Mouse (Mus musculus) forebrain, postnatal 0 days (tissue): Measurements from ENCODE around the gene Srcin1. TPM values are rescaled to one million over a fixed set of nuclear protein-coding genes. Genes with fewer than 3 reads are reported as not detected.
A peak's percentile ranks its signal among the peaks of the same experiment; 100 is the strongest.

ENCODE experiments used
- ATAC-seq: fragments of 200-750 bp; cut with Nextera tagmentation; 2 replicates; pipeline ENCODE4 v1.8.0; 2017; ENCODE audit warnings: mild to moderate bottlenecking, moderate library complexity
- DNase-seq: peaks from one replicate; pipeline ENCODE4 v3.0.0-alpha.2; 2015
- H3K27ac ChIP-seq: fragments of 300-500 bp; sonication (generic); 2 replicates; pipeline ENCODE4 v1.5.1; 2014; ENCODE audit warnings: low read depth, mild to moderate bottlenecking, antibody characterized with exemption, low read length, moderate library complexity, mixed read lengths
- H3K27me3 ChIP-seq: fragments of 300-500 bp; sonication (generic); 2 replicates; pipeline ENCODE4 v1.6.1; 2014; ENCODE audit warnings: mild to moderate bottlenecking, low read length, mixed read lengths; ENCODE audit not compliant: insufficient read depth
- H3K36me3 ChIP-seq: fragments of 300-500 bp; sonication (generic); 2 replicates; pipeline ENCODE4 v1.6.1; 2014; ENCODE audit warnings: mild to moderate bottlenecking, moderate library complexity; ENCODE audit not compliant: insufficient read depth
- H3K4me1 ChIP-seq: fragments of 300-500 bp; sonication (generic); 2 replicates; pipeline ENCODE4 v1.6.1; 2014; ENCODE audit warnings: antibody characterized with exemption; ENCODE audit not compliant: insufficient read depth
- H3K4me2 ChIP-seq: fragments of 300-500 bp; sonication (generic); 2 replicates; pipeline ENCODE4 v1.6.1; 2014; ENCODE audit warnings: low read depth, mild to moderate bottlenecking, moderate library complexity
- H3K4me3 ChIP-seq: fragments of 300-500 bp; sonication (generic); 2 replicates; pipeline ENCODE4 v1.5.1; 2014; ENCODE audit warnings: low read depth, low read length, mixed read lengths
- H3K9ac ChIP-seq: fragments of 300-500 bp; sonication (generic); 2 replicates; pipeline ENCODE4 v1.6.1; 2014; ENCODE audit warnings: mild to moderate bottlenecking
- H3K9me3 ChIP-seq: fragments of 300-500 bp; sonication (generic); 2 replicates; pipeline ENCODE4 v1.6.1; 2016; ENCODE audit warnings: low read length
- CTCF ChIP-seq: sonication (generic); IDR thresholded peaks from 2 replicates; pipeline ENCODE4 v1.5.1; 2016; ENCODE audit warnings: antibody characterized with exemption, control low read depth, low read depth
- WGBS: fragments of 180-500 bp; shearing (Covaris S2); extraction: QIAGEN DNeasy Blood & Tissue Kit; methylation state at CpG from one replicate; pipeline ENCODE4 v1.1.7; 2014; 5-methylcytosine and 5-hydroxymethylcytosine counted together
- polyA plus RNA-seq: library from polyadenylated mRNA; unstranded; fragments of >200 nt; fragmentation: Nextera tagmentation; extraction: Ambion mirVana; gene quantifications from 2 replicates; pipeline ENCODE4 v1.2.1, GENCODE M21; 2015
- total RNA-seq: library from RNA; depleted of rRNA; stranded (reverse); fragments of >200 nt; gene quantifications from 2 replicates; pipeline ENCODE4 v1.2.3, GENCODE M21; 2014

Srcin1 gene
- total and polyA plus RNA-seq, 2 experiments from 2014 or later, result 12.0 to 70.7 TPM

DNA sequence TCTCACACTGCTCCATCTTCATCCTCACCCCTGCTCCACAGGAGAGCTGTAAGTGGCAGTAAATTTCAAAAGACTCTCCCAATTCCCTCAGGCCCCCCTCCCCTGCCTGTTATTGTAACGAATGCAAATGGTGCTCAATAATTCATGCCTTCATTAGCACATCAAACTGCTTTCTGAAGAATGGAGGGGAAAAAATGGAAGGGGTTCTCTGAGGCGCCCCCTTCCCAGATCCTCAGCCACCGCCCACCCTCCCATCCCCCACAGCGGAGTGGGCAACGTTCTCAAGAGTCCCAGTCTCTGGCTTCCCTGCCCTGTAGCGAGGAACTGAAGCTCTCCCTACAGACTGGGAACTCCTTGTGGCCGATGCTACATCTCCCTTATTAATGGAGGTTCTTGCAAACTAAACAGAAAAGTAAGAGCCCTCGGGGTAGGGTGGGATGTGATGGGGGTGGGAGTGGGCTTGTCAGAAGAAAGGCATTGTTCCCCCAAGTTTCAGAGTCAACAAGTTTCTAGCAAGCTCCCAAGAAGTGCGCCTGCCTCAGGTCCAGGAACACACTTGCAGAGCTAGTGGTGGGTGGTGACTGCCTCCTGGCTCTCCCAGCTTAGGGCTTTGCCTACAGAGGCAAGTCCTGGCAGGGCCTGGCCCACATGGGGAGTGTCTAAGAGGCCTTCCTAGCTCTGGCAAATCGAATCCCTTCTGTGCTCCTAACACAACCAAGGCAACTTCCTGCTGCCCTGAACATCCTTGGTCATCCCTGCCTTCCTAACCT is 3.3 kb upstream of the Srcin1 start:
- Histone ChIP-seq H3K4me2 (no peak overlapping the region), H3K4me3 (no peak overlapping the region), H3K27me3 (no peaks in the 10 kb centered on the region), H3K36me3 (no peaks in the 10 kb centered on the region), H3K9me3 (no peaks in the 10 kb centered on the region), H3K9ac (no peak overlapping the region), H3K4me1 (no peaks in the 10 kb centered on the region), H3K27ac (no peak overlapping the region)
- ATAC-seq (no peak), DNase-seq (no peak)
- no peak for TF ChIP-seq CTCF
- WGBS, result 11% methylated on average over 10 of the region's 10 CpGs

- Histone ChIP-seq H3K9ac (no peak overlapping the region), H3K27me3 (no peaks in the 10 kb centered on the region), H3K4me1 (no peaks in the 10 kb centered on the region), H3K36me3 (no peaks in the 10 kb centered on the region), H3K27ac (no peak overlapping the region), H3K9me3 (no peaks in the 10 kb centered on the region), H3K4me2 (no peak overlapping the region), H3K4me3 (no peak overlapping the region)
- WGBS, result 45% methylated on average over 2 of the region's 2 CpGs
- DNase-seq (no peak), ATAC-seq (no peak)
- TF ChIP-seq CTCF, result no peak
Observed at GRCm38 (mm10) chr11:97578286-97578685, 2.3 kb upstream of the Srcin1 start.

DNA sequence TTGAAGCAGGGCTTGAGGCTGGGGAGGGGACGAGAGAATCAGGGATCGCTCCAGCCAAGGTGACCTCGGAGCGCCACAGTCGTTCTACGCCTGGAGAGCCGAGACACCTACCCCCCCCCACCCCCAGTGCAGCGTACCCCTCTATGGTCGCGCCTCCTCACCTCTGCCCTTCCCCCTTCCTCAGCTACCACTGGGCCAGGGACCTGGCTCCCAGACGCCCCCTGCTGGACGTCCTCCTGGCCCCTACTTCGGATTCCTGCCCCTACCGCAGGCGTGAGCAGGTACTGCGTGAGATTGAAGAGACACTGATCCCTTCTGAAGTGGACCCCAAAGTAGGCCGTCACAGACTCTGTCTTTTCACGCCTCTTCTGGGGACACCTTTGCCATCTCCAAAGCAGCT is 348 bp downstream of the Srcin1 start:
- H3K4me1 ChIP-seq, result peaks cover 24% of the 10 kb centered on the region

GRCm38 (mm10) chr11:97575075-97575474 is 911 bp downstream of the Srcin1 start:
- H3K9ac ChIP-seq, result peak overlapping the region; percentile 95

More for the DNA sequence above, 348 bp downstream of the Srcin1 start:
- Histone ChIP-seq H3K9me3 (no peaks in the 10 kb centered on the region), H3K4me2 (peak overlapping the region; percentile 91), H3K27ac (peak overlapping the region; percentile 97), H3K4me3 (peak overlapping the region; percentile 77), H3K9ac (peak overlapping the region; percentile 95), H3K27me3 (no peaks in the 10 kb centered on the region), H3K36me3 (no peaks in the 10 kb centered on the region)
- peak; percentile 99 for TF ChIP-seq CTCF
- peak; percentile 72 for ATAC-seq
- under 1% methylated on average over 18 of the region's 18 CpGs for WGBS
- DNase-seq, result peak; percentile 90

DNA sequence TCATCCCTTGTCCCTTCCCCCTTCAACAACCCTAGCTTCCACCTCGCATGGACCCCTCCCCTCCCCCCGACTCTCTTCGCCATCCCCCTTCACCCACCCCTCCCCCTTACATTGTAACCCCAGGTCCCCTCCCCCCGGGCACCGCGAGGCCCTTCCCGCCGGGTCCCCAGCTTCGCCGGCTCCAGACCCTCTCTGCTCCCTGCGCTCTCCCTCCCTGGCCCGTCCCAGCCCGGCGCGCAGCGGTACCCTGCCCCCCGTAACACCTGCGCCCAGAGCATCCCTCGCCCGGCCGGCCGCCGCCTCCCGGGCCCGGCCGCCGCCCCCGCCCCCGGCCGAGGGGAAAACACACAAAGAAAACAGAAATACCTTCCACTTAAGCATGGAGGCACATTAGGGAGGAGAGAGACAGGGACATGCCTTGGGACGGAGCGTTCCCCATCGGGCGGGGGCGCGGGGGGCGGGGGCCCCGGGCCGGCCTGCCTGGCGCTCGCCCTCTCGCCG is 1.4 kb downstream of the Srcin1 start:
- no peak for TF ChIP-seq CTCF
- Histone ChIP-seq H3K36me3 (no peaks in the 10 kb centered on the region), H3K9ac (peak overlapping the region; percentile 95), H3K27me3 (no peaks in the 10 kb centered on the region), H3K9me3 (no peaks in the 10 kb centered on the region), H3K4me2 (peak overlapping the region; percentile 91), H3K4me3 (peak overlapping the region; percentile 77), H3K27ac (peak overlapping the region; percentile 97), H3K4me1 (peaks cover 30% of the 10 kb centered on the region)
- WGBS, result 6% methylated on average over 37 of the region's 43 CpGs
- ATAC-seq (peak; percentile 12), DNase-seq (no peak)

More at GRCm38 (mm10) chr11:97575075-97575474, 911 bp downstream of the Srcin1 start:
- Histone ChIP-seq H3K9me3 (no peaks in the 10 kb centered on the region), H3K27ac (peak overlapping the region; percentile 97), H3K4me2 (peak overlapping the region; percentile 91), H3K4me3 (peak overlapping the region; percentile 77), H3K27me3 (no peaks in the 10 kb centered on the region), H3K36me3 (no peaks in the 10 kb centered on the region), H3K4me1 (peaks cover 25% of the 10 kb centered on the region)
- TF ChIP-seq CTCF, result no peak
- peak; percentile 59 for ATAC-seq
- DNase-seq, result peak; percentile 92
- under 1% methylated on average over 43 of the region's 62 CpGs for WGBS

DNA sequence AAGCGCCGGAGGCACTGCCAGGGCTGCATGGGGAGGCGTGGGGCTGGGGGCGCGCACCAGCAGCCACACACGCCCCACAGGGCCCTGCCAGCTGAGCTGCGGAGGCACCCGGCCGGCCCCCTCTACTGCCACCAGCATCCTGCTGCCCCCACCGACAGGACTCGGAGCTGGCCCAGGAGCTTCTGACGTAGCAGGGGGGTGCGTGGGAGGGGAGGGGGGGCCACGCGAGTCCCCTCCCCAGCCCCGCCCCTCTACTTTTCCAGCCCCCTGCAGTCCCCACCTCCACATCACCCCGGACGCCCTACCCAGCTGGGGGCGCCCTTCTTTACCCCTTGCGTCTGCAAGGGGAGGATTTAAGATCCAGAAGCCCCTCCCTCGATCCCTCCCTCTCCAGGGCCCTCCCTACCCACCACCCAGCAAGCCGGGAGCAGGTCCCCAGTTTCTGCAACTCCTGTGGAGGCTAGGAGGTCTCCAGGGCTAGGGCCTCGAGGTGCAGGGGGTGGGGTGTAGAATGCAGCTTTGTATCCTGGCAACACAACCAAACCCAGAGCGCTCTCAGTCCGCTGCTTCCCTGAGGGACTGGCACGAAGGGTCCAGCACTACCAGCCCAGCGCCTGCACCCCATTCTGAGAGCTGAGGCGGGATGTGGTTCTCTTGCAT is 2.0 kb downstream of the Srcin1 start:
- peak overlapping the region; percentile 91 for H3K4me2 ChIP-seq
- H3K4me1 ChIP-seq, result peaks cover 36% of the 10 kb centered on the region
- peak; percentile 54 for ATAC-seq

More for the DNA sequence above, 2.0 kb downstream of the Srcin1 start:
- Histone ChIP-seq H3K9ac (peak overlapping the region; percentile 95), H3K27ac (peak overlapping the region; percentile 97), H3K27me3 (no peaks in the 10 kb centered on the region), H3K36me3 (no peaks in the 10 kb centered on the region), H3K9me3 (no peaks in the 10 kb centered on the region), H3K4me3 (peak overlapping the region; percentile 77)
- 5% methylated on average over 23 of the region's 28 CpGs for WGBS
- peak; percentile 58; the same call in 1 of the 2 replicates for TF ChIP-seq CTCF
- peak; percentile 79 for DNase-seq
